Mouse (Mus musculus) cortical plate, adult 2 months (tissue): Measurements from ENCODE around the gene Ncam2.

Experiments used
- CTCF ChIP-seq: fragments of 200-500 bp; IDR thresholded peaks from 2 replicates; pipeline ENCODE4 v1.5.1; 2011; ENCODE audit warnings: mild to moderate bottlenecking, control low read depth, low read length; ENCODE audit not compliant: insufficient read depth; ENCODE audit errors: extremely low read depth
- POLR2A ChIP-seq: fragments of 200-500 bp; IDR thresholded peaks from 2 replicates; pipeline ENCODE4 v1.6.1; 2011; ENCODE audit warnings: mild to moderate bottlenecking, low read length, control low read depth; ENCODE audit not compliant: insufficient read depth; ENCODE audit errors: extremely low read depth

DNA sequence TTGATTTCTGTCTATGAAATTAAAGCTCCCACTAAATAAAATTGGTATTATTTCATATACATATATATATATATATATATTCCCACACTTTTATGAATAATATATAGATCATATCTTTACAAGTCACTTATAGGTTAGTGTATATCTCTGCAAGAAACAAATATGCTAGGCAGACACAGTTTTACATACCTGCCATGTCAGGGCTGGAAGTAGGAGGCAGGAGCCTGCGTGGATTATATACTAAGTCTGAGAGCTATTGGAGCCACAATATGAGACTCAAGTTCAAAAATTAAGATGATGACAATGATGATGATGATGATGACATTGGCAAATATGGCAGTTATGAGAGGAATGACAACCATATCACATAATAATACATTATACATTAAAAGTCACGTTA, 85.4 kb downstream of the Ncam2 start:
- TF ChIP-seq CTCF (no peak), POLR2A (no peak)
